In the genomic region with DNA sequence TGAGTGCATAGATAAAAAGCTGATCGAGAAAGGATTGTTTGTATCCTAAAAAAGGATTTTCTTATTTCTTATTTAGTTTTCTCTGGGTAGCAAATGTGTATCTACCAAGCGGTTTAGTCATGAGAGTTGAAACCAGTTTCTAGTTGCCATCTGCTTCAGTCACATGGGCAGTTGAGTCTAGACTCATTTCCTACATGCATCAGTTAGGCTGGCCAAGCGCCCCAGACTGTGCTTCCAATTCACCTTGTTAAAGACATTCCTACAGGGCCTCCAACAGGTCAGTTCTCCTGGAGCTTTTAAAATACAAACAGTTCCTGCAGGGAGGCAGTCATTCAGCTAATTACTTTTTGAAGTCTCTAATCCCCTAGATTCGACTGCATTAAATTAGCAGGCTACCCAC, we compare ENCODE assay signal across 13 mouse cellular contexts.
DNase-seq lines count a peak whose midpoint lies in the region; ATAC-seq lines count a peak whose summit lies in the region.
"Had no signal": no experiment of that assay in that cellular context is flagged by ENCODE, and none has a peak within 500 bp of the region (broad histone marks: within the 10 kb centered on the region; RNA-seq: fewer than 3 reads in every experiment).

No protein-coding gene starts in this region.

- no peak overlapping the region for H3K4me2 ChIP-seq in heart, embryonic 15.5 days
- H3K4me2 ChIP-seq in limb, embryonic 13.5 days (replicated peaks): no peak overlapping the region

- peak overlapping the region; percentile 88 for H3K27ac ChIP-seq in heart, embryonic 15.5 days
- H3K27ac ChIP-seq in heart, embryonic 10.5 days: no peak overlapping the region
- H3K27ac ChIP-seq in limb, embryonic 13.5 days: no peak overlapping the region
- H3K27ac ChIP-seq: midbrain, embryonic 10.5 days had no signal

- no peaks in the 10 kb centered on the region for H3K9me3 ChIP-seq in heart, embryonic 15.5 days (replicated peaks)
- no peaks in the 10 kb centered on the region for H3K9me3 ChIP-seq in heart, embryonic 10.5 days
- H3K9me3 ChIP-seq in limb, embryonic 13.5 days: peaks cover 3% of the 10 kb centered on the region; the same call in 1 of the 2 replicates
- H3K9me3 ChIP-seq: midbrain, embryonic 10.5 days had no signal

- no peak for ATAC-seq in heart, embryonic 15.5 days (replicated peaks; ENCODE audit: insufficient number of reproducible peaks, insufficient read depth, low FRiP score, low read depth)
- ATAC-seq in limb, embryonic 13.5 days (ENCODE audit: low FRiP score, low read depth): peak; percentile 51; the same call in 1 of the 2 replicates

- peak; percentile 39 for DNase-seq in embryo, embryonic 10.5 days (ENCODE audit: low spot score)
- no peak for DNase-seq in embryo, embryonic 9.5 days (ENCODE audit: extremely low spot score)
- no peak for DNase-seq in heart, embryonic 10.5 days (ENCODE audit: low spot score)
- DNase-seq in cerebellum, adult 9-10 months: peak; percentile 69
- DNase-seq in ovary, adult 18-20 months (ENCODE audit: low spot score): no peak
- DNase-seq in kidney, adult 8-10 months: no peak
- DNase-seq: adrenal gland, postnatal 36 days; gastrocnemius, postnatal 14 days; kidney, adult 18-20 months; thymus, adult 18-20 months had no signal

- H3K4me1 ChIP-seq in heart, embryonic 15.5 days (replicated peaks): peaks cover 55% of the 10 kb centered on the region
- peaks cover 54% of the 10 kb centered on the region for H3K4me1 ChIP-seq in heart, embryonic 10.5 days
- H3K4me1 ChIP-seq in limb, embryonic 13.5 days: 0 out of 2 replicates have a peak, but pooled peaks cover 3% of the 10 kb centered on the region

- no peak overlapping the region for H3K4me3 ChIP-seq in heart, embryonic 15.5 days
- H3K4me3 ChIP-seq in heart, embryonic 10.5 days: no peak overlapping the region
- no peak overlapping the region for H3K4me3 ChIP-seq in limb, embryonic 13.5 days
- H3K4me3 ChIP-seq: midbrain, embryonic 10.5 days had no signal

- H3K27me3 ChIP-seq in heart, embryonic 15.5 days: no peaks in the 10 kb centered on the region
- no peaks in the 10 kb centered on the region for H3K27me3 ChIP-seq in heart, embryonic 10.5 days (ENCODE audit: insufficient read depth, poor library complexity, severe bottlenecking)
- H3K27me3 ChIP-seq in limb, embryonic 13.5 days: no peaks in the 10 kb centered on the region

- H3K36me3 ChIP-seq in heart, embryonic 15.5 days: 0 out of 2 replicates have a peak, but pooled peaks cover 3% of the 10 kb centered on the region
- no peaks in the 10 kb centered on the region for H3K36me3 ChIP-seq in heart, embryonic 10.5 days
- H3K36me3 ChIP-seq in limb, embryonic 13.5 days: no peaks in the 10 kb centered on the region

- WGBS in heart, embryonic 15.5 days: 64% methylated on average over 4 of the region's 4 CpGs
- 62% methylated on average over 4 of the region's 4 CpGs for WGBS in heart, embryonic 10.5 days
- WGBS in limb, embryonic 13.5 days: 33% methylated on average over 4 of the region's 4 CpGs

- no peak overlapping the region for H3K9ac ChIP-seq in heart, embryonic 15.5 days
- no peak overlapping the region for H3K9ac ChIP-seq in limb, embryonic 13.5 days

Comparison
In these comparisons a context has a peak if more than half of its experiments do, and no peak if none do; other contexts are left out.
1. DNase-seq: peak in embryo, embryonic 10.5 days (single experiment) and cerebellum, adult 9-10 months (single experiment); none in embryo, embryonic 9.5 days (single experiment), heart, embryonic 10.5 days (single experiment), ovary, adult 18-20 months (single experiment) and kidney, adult 8-10 months (0 of 2).